ENCODE assay signal across 15 mouse cellular contexts in genomic region chr9:119803845-119804500, GRCm38 (mm10). TPM values are rescaled to one million over a fixed set of nuclear protein-coding genes. Genes with fewer than 3 reads are reported as not detected.
DNase-seq lines count a peak whose midpoint lies in the region; ATAC-seq and TF ChIP-seq lines count a peak whose summit lies in the region.
"Had no signal": no experiment of that assay in that cellular context is flagged by ENCODE, and none has a peak within 500 bp of the region (broad histone marks: within the 10 kb centered on the region; RNA-seq: fewer than 3 reads in every experiment).

No protein-coding gene starts in this region.

- peak overlapping the region; percentile 40; the same call in 1 of the 2 replicates for H3K9ac ChIP-seq in forebrain, embryonic 13.5 days
- H3K9ac ChIP-seq in heart, adult 2 months (ENCODE audit: low read depth, low read length) = no peak overlapping the region
- H3K9ac ChIP-seq: heart, embryonic 12.5 days; hindbrain, embryonic 15.5 days; liver, embryonic 12.5 days had no signal

- no peak for TF ChIP-seq CTCF in heart, adult 2 months (IDR thresholded peaks at IDR 0.05)

- intact Hi-C loops in heart, adult 2 months (cut with DNase I) = no loop called here

- no peaks in the 10 kb centered on the region for H3K79me2 ChIP-seq in heart, adult 2 months (replicated peaks; ENCODE audit: control insufficient read depth, insufficient read depth, low read length)

- H3K4me3 ChIP-seq in forebrain, embryonic 13.5 days = no peak overlapping the region
- H3K4me3 ChIP-seq in heart, adult 2 months = no peak overlapping the region
- H3K4me3 ChIP-seq: heart, embryonic 12.5 days; hindbrain, embryonic 15.5 days; liver, embryonic 12.5 days had no signal

- no peak for TF ChIP-seq POLR2A in heart, adult 2 months (IDR thresholded peaks at IDR 0.05; ENCODE audit: insufficient read depth, low read depth, low read length)

- 19% methylated on average over 15 of the region's 15 CpGs for WGBS in forebrain, embryonic 13.5 days
- WGBS in heart, adult 2 months = 63% methylated on average over 15 of the region's 15 CpGs

- H3K27me3 ChIP-seq in forebrain, embryonic 13.5 days = no peaks in the 10 kb centered on the region
- no peaks in the 10 kb centered on the region; the same call in 1 of the 2 replicates for H3K27me3 ChIP-seq in heart, adult 2 months (ENCODE audit: control insufficient read depth, insufficient read depth, low read length)
- H3K27me3 ChIP-seq: heart, embryonic 12.5 days; hindbrain, embryonic 15.5 days had no signal

- H3K27ac ChIP-seq in forebrain, embryonic 13.5 days = peak overlapping the region; percentile 88
- no peak overlapping the region for H3K27ac ChIP-seq in heart, adult 2 months
- H3K27ac ChIP-seq: hindbrain, embryonic 15.5 days; liver, embryonic 12.5 days had no signal

- H3K4me2 ChIP-seq in forebrain, embryonic 13.5 days = peak overlapping the region; percentile 34
- H3K4me2 ChIP-seq: heart, embryonic 12.5 days; liver, embryonic 12.5 days had no signal

- H3K4me1 ChIP-seq in forebrain, embryonic 13.5 days = peaks cover 48% of the 10 kb centered on the region
- peaks cover 2% of the 10 kb centered on the region; the same call in 1 of the 2 replicates for H3K4me1 ChIP-seq in heart, adult 2 months (ENCODE audit: control insufficient read depth, insufficient read depth, low read length)

- H3K36me3 ChIP-seq in forebrain, embryonic 13.5 days (ENCODE audit: poor library complexity, severe bottlenecking) = no peaks in the 10 kb centered on the region
- H3K36me3 ChIP-seq in heart, adult 2 months (ENCODE audit: control insufficient read depth, insufficient read depth, low read length) = no peaks in the 10 kb centered on the region
- H3K36me3 ChIP-seq: heart, embryonic 12.5 days; hindbrain, embryonic 15.5 days; liver, embryonic 12.5 days had no signal

- DNase-seq in thymus, postnatal 4 days = peak; percentile 18
- no peak for DNase-seq in thymus, postnatal 14 days
- no peak for DNase-seq in adipocyte (ENCODE audit: low spot score)
- DNase-seq in heart, adult 2 months = no peak
- DNase-seq: adrenal gland, adult 8-10 months; cerebellum, adult 9-10 months; right cerebral cortex, postnatal 4 days; thymus, adult 18-20 months had no signal

- peak; percentile 63 for ATAC-seq in forebrain, embryonic 13.5 days
- peak; percentile 49; the same call in 1 of the 2 replicates for ATAC-seq in megakaryocyte progenitor cell, adult 5-6 weeks (replicated peaks; ENCODE audit: poor library complexity)
- ATAC-seq in erythroid progenitor cell, adult 5-6 weeks (replicated peaks; ENCODE audit: low FRiP score, poor library complexity, severe bottlenecking) = no peak
- ATAC-seq: liver, embryonic 12.5 days had no signal

- TF ChIP-seq EP300 in heart, adult 2 months (IDR thresholded peaks at IDR 0.05; ENCODE audit: insufficient read depth, low read depth, low read length) = no peak

- H3K9me3 ChIP-seq in forebrain, embryonic 13.5 days (replicated peaks) = no peaks in the 10 kb centered on the region
- H3K9me3 ChIP-seq: heart, embryonic 12.5 days; hindbrain, embryonic 15.5 days; liver, embryonic 12.5 days had no signal

RNA-seq across cellular contexts. Expression of gene Scn11a, which starts 21.3 kb away (rescaled TPM):
- polyA plus RNA-seq in forebrain, embryonic 13.5 days (2015; fragmentation: Nextera tagmentation; extraction: Ambion mirVana) = 0.30 and 0.38 TPM in 2 replicates
- not detected in 2 replicates for total RNA-seq in megakaryocyte progenitor cell, adult 5-6 weeks (2015)
- total RNA-seq in megakaryocyte progenitor cell, adult 5-6 weeks (2017) = not detected in 2 replicates
- total RNA-seq in erythroid progenitor cell, adult 5-6 weeks (2015; ENCODE audit: low replicate concordance) = not detected in 2 replicates
- total RNA-seq in erythroid progenitor cell, adult 5-6 weeks (2017; ENCODE audit: low replicate concordance) = not detected in 2 replicates
- under 1 TPM in 1 of 2 experiments, not detected in 1; 0.05 TPM for total RNA-seq in heart, adult 2 months (2021)
- 0.04 and 0.06 TPM in 2 replicates for polyA plus RNA-seq in heart, adult 2 months (2012; rRNA removed)
- total RNA-seq: adrenal gland, adult 8-10 months; layer of hippocampus, adult 8-10 months had no signal
- polyA plus RNA-seq: heart, embryonic 12.5 days had no signal
